ENCODE assay signal across 8 mouse cellular contexts in the genomic region with DNA sequence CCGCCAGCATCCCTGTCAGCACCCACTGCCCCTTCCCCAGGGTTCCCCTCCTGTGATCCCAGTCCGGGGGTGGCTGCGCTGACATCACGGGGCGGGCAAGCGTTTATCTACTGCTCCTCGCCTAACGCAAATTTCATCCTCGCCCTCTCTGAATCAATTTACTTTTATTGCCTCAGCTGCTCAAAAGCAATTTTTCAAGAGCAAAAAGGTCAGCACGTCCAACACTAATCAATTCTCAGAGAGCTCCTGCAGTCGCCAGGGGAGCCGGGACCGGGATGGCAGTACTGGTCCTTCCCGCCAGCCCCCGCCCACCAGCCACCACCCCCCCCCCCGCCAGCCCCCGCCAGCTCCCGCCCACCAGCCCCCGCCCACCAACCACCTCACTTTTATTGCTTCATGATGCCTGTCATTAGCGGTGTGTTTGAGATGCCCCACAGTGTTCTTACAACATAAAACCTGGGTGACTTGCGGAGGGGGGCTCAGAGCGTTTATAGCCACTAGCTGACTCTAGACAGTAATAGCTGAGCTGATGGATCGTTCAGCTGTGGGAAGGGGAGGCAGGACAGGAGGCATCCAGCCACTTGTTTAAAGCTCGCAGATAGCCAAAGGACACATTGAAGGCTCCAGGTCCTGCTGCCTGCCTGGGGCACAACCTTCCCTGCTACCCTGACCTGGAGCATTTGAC. TPM values are rescaled to one million over a fixed set of nuclear protein-coding genes. Genes with fewer than 3 reads are reported as not detected.
DNase-seq lines count a peak whose midpoint lies in the region; ATAC-seq and TF ChIP-seq lines count a peak whose summit lies in the region.

No protein-coding gene starts in this region.

- H3K27me3 ChIP-seq in liver, adult 2 months (ENCODE audit: control insufficient read depth, insufficient read depth, low read length) = no peaks in the 10 kb centered on the region
- H3K27me3 ChIP-seq in forebrain, embryonic 14.5 days (replicated peaks; ENCODE audit: control insufficient read depth, insufficient read depth, low read length) = no peaks in the 10 kb centered on the region
- peaks cover 83% of the 10 kb centered on the region for H3K27me3 ChIP-seq in limb, embryonic 10.5 days (ENCODE audit: low read depth, poor library complexity, severe bottlenecking)
- no peaks in the 10 kb centered on the region for H3K27me3 ChIP-seq in neural tube, embryonic 14.5 days (ENCODE audit: control insufficient read depth, insufficient read depth, low read length)

- H3K9ac ChIP-seq in liver, adult 2 months (ENCODE audit: low read depth, low read length) = no peak overlapping the region
- H3K9ac ChIP-seq in forebrain, embryonic 14.5 days (ENCODE audit: low read length) = 0 out of 2 replicates have a peak overlapping the region, but pooled peaks have one; percentile 25
- no peak overlapping the region for H3K9ac ChIP-seq in neural tube, embryonic 14.5 days (replicated peaks; ENCODE audit: low read depth, low read length)

- ATAC-seq in forebrain, embryonic 14.5 days = no peak
- peak; percentile 62 for ATAC-seq in neural tube, embryonic 14.5 days (ENCODE audit: low read depth)
- no peak for ATAC-seq in inflammation-experienced regulatory T-cells, adult 6 months

- H3K4me1 ChIP-seq in liver, adult 2 months (ENCODE audit: control insufficient read depth, insufficient read depth, low read length) = peaks cover 28% of the 10 kb centered on the region
- H3K4me1 ChIP-seq in forebrain, embryonic 14.5 days (ENCODE audit: control insufficient read depth, insufficient read depth, low read length) = peaks cover 39% of the 10 kb centered on the region
- H3K4me1 ChIP-seq in limb, embryonic 10.5 days = peaks cover 75% of the 10 kb centered on the region
- H3K4me1 ChIP-seq in neural tube, embryonic 14.5 days (ENCODE audit: control insufficient read depth, insufficient read depth, low read length) = peaks cover 49% of the 10 kb centered on the region

- TF ChIP-seq CTCF in liver, adult 2 months (IDR thresholded peaks at IDR 0.05; ENCODE audit: low read depth, low read length) = no peak

- no peak overlapping the region for H3K4me3 ChIP-seq in liver, adult 2 months (ENCODE audit: insufficient read depth, low read depth, low read length)
- 0 out of 2 replicates have a peak overlapping the region, but pooled peaks have one; percentile 10 for H3K4me3 ChIP-seq in forebrain, embryonic 14.5 days (ENCODE audit: low read depth, low read length)
- H3K4me3 ChIP-seq in limb, embryonic 10.5 days = peak overlapping the region; percentile 37
- H3K4me3 ChIP-seq in neural tube, embryonic 14.5 days (ENCODE audit: low read depth, low read length) = no peak overlapping the region; the same call in 1 of the 2 replicates

- DNase-seq in liver, adult 2 months (ENCODE audit: extremely low read depth, low read depth, low spot score) = peak; percentile 30
- DNase-seq in liver = no peak
- DNase-seq in forebrain, embryonic 14.5 days (ENCODE audit: low spot score) = peak; percentile 40
- peak; percentile 75 for DNase-seq in limb, embryonic 10.5 days (ENCODE audit: low spot score)
- no peak for DNase-seq in layer of hippocampus, adult 9-10 months (ENCODE audit: low spot score)
- no peak for DNase-seq in spleen, postnatal 36 days (ENCODE audit: low spot score in 2 of 2)

- H3K9me3 ChIP-seq in forebrain, embryonic 14.5 days (replicated peaks; ENCODE audit: control insufficient read depth, low read length) = no peaks in the 10 kb centered on the region
- H3K9me3 ChIP-seq in limb, embryonic 10.5 days (replicated peaks) = no peaks in the 10 kb centered on the region
- H3K9me3 ChIP-seq in neural tube, embryonic 14.5 days (ENCODE audit: control insufficient read depth, low read length) = no peaks in the 10 kb centered on the region

- H3K79me2 ChIP-seq in liver, adult 2 months (ENCODE audit: control insufficient read depth, insufficient read depth, low read length) = no peaks in the 10 kb centered on the region

- TF ChIP-seq POLR2A in liver, adult 2 months (IDR thresholded peaks at IDR 0.05; ENCODE audit: extremely low read depth, insufficient read depth, low read length) = no peak

- no peaks in the 10 kb centered on the region for H3K36me3 ChIP-seq in liver, adult 2 months (ENCODE audit: control insufficient read depth, insufficient read depth, low read length)
- no peaks in the 10 kb centered on the region for H3K36me3 ChIP-seq in forebrain, embryonic 14.5 days (ENCODE audit: control insufficient read depth, insufficient read depth, low read length)
- no peaks in the 10 kb centered on the region for H3K36me3 ChIP-seq in limb, embryonic 10.5 days
- H3K36me3 ChIP-seq in neural tube, embryonic 14.5 days (ENCODE audit: control insufficient read depth, insufficient read depth, low read length) = no peaks in the 10 kb centered on the region

- 25% methylated on average over 22 of the region's 24 CpGs for WGBS in liver, adult 2 months
- 19% methylated on average over 24 of the region's 24 CpGs for WGBS in forebrain, embryonic 14.5 days
- WGBS in limb, embryonic 10.5 days = 8% methylated on average over 24 of the region's 24 CpGs
- WGBS in neural tube, embryonic 14.5 days = 2% methylated on average over 21 of the region's 24 CpGs

- H3K27ac ChIP-seq in liver, adult 2 months (replicated peaks; ENCODE audit: insufficient read depth, low read depth, low read length) = no peak overlapping the region
- no peak overlapping the region for H3K27ac ChIP-seq in forebrain, embryonic 14.5 days (ENCODE audit: low read depth, low read length)
- peak overlapping the region; percentile 31; the same call in 1 of the 2 replicates for H3K27ac ChIP-seq in limb, embryonic 10.5 days
- peak overlapping the region; percentile 56 for H3K27ac ChIP-seq in neural tube, embryonic 14.5 days (ENCODE audit: low read depth, low read length)

- peak overlapping the region; percentile 37 for H3K4me2 ChIP-seq in forebrain, embryonic 14.5 days (ENCODE audit: low read length)
- H3K4me2 ChIP-seq in neural tube, embryonic 14.5 days (ENCODE audit: low read depth, low read length) = peak overlapping the region; percentile 41

RNA-seq across cellular contexts. Expression of a gene that starts 44.2 kb away (rescaled TPM):
- total RNA-seq in liver, adult 2 months (2014; rRNA removed) = 2.8 and 2.9 TPM in 2 replicates
- 7.9 and 8.2 TPM in 2 replicates for polyA plus RNA-seq in liver, adult 2 months (2012; rRNA removed)
- 9.3 and 14.5 TPM in 2 replicates for polyA plus RNA-seq in forebrain, embryonic 14.5 days (2014; fragmentation: Nextera tagmentation; extraction: Ambion mirVana)
- 4.3 and 7.1 TPM in 2 replicates for polyA plus RNA-seq in limb, embryonic 10.5 days (2016; fragmentation: Nextera tagmentation; extraction: Ambion mirVana)
- 14.5 and 15.1 TPM in 2 replicates for polyA plus RNA-seq in neural tube, embryonic 14.5 days (2014; fragmentation: Nextera tagmentation; extraction: Ambion mirVana)
- 1 to 10 TPM; 2.0 to 3.6 (median 2.3) TPM for polyA plus RNA-seq in inflammation-experienced regulatory T-cells, adult 6 months (2017; shearing (Covaris generic))

Comparison
In these comparisons a context has a peak if more than half of its experiments do, and no peak if none do; other contexts are left out.
1. DNase-seq: peak in liver, adult 2 months (single experiment), forebrain, embryonic 14.5 days (single experiment) and limb, embryonic 10.5 days (single experiment); none in liver (single experiment), layer of hippocampus, adult 9-10 months (single experiment) and spleen, postnatal 36 days (0 of 2).
2. H3K27ac ChIP-seq: peak in limb, embryonic 10.5 days (single experiment) and neural tube, embryonic 14.5 days (single experiment); none in liver, adult 2 months (single experiment) and forebrain, embryonic 14.5 days (single experiment).
3. H3K4me3 ChIP-seq: peak in forebrain, embryonic 14.5 days (single experiment) and limb, embryonic 10.5 days (single experiment); none in liver, adult 2 months (single experiment) and neural tube, embryonic 14.5 days (single experiment).